Mouse (Mus musculus): ENCODE measurements at regions not wholly inside any gene's neighbourhood (a gene's known extent, or its start where the extent isn't known, plus 50 kb on each side); places are given as distances from the start of the nearest gene placed in this dataset.

DNA sequence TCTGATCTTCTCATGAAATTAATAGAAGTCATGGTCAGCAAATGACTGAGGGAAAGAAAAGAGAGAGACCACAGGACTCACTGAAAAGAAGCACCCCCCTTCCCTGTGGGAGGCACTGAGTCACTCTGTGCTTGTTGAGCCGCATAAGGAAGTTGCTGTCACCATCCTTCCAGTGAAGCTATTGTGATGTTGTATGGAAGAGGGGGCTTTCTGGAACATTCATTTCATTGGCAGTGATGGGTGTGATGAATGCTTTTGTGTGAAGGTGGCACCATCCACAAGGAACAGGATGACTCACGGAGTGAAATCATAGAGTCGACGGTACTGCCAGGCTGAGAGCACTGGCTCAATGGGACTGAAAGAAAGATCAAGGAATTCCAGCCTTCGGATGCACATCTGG lies 323.5 kb upstream of the Adamts9 start:
- intact Hi-C loops (cut with DNase I): no loop called here

GRCm38 (mm10) chr6:93265164-93265563 lies 321.9 kb upstream of the Adamts9 start:
- intact Hi-C loops (cut with DNase I): no loop called here

GRCm38 (mm10) chr6:93260827-93261226 lies 317.5 kb upstream of the Adamts9 start:
- intact Hi-C loops (cut with DNase I): no loop called here

GRCm38 (mm10) chr6:93257130-93257841 lies 314.0 kb upstream of the Adamts9 start:
- intact Hi-C loops (cut with DNase I): no loop called here

GRCm38 (mm10) chr6:93253746-93254145 lies 310.5 kb upstream of the Adamts9 start:
- intact Hi-C loops (cut with DNase I): no loop called here

GRCm38 (mm10) chr6:93248973-93249372 lies 305.7 kb upstream of the Adamts9 start:
- intact Hi-C loops (cut with DNase I): no loop called here

DNA sequence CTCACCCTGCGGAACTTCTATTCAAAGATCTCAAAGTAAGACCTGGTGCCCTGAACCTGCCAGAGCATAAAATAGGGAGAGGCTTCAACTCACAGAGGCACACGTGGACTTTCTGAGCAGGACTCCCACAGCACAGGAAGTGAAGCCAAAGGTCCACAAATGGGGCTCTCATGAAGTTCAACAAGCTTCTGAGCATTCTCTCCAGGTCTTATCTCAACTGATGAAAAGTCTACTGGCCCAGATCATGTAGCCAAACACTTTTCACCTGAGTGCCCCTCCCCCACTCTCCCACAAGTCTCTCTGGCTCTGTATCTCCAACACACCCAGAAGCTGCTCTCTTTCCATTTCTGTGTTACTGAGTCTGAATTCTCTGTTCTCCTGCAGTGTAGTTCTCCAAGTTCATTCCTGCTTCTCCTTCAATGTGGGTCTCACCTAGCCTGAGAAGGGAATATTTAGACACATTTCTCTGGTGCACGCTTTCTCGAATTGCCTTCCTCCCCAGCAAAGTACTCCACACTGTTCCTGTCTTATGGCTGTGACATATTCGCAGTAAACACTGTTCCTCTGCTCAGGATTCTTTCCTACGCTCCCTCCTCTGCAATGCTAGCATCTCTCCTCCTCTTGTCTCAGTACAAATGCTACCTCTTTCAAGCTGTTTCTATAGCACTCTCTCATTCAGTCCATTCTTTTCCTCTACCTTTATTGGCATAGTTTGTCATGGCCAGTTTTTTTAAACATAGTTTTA lies 303.4 kb upstream of the Adamts9 start:
- intact Hi-C loops (cut with DNase I): no loop called here

GRCm38 (mm10) chr6:93235550-93235949 lies 292.3 kb upstream of the Adamts9 start:
- intact Hi-C loops (cut with DNase I): no loop called here

GRCm38 (mm10) chr6:93232636-93233035 lies 289.3 kb upstream of the Adamts9 start:
- intact Hi-C loops (cut with DNase I): no loop called here

DNA sequence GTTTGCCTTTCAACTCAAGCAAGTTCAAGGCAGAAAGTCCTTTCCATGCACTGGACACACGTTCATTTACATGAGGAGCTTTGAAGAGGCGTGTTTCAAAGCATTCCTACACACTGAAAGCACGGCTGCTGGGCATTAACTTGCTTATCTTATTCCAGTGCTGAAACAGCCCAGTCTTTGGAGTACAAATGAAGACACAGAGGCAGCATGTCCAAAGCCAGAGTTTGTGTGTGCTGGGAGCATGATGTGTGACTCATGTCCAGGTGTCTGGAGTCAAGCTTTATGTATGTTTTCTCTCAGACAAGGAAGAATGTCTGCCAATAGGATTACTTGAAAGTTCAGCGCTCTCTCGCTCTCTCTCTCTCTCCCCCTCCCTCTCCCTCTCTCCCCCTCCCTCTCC lies 287.2 kb upstream of the Adamts9 start:
- intact Hi-C loops (cut with DNase I): no loop called here

- intact Hi-C loops (cut with DNase I): no loop called here
These were observed 286.0 kb upstream of the Adamts9 start for GRCm38 (mm10) chr6:93229320-93229719.

DNA sequence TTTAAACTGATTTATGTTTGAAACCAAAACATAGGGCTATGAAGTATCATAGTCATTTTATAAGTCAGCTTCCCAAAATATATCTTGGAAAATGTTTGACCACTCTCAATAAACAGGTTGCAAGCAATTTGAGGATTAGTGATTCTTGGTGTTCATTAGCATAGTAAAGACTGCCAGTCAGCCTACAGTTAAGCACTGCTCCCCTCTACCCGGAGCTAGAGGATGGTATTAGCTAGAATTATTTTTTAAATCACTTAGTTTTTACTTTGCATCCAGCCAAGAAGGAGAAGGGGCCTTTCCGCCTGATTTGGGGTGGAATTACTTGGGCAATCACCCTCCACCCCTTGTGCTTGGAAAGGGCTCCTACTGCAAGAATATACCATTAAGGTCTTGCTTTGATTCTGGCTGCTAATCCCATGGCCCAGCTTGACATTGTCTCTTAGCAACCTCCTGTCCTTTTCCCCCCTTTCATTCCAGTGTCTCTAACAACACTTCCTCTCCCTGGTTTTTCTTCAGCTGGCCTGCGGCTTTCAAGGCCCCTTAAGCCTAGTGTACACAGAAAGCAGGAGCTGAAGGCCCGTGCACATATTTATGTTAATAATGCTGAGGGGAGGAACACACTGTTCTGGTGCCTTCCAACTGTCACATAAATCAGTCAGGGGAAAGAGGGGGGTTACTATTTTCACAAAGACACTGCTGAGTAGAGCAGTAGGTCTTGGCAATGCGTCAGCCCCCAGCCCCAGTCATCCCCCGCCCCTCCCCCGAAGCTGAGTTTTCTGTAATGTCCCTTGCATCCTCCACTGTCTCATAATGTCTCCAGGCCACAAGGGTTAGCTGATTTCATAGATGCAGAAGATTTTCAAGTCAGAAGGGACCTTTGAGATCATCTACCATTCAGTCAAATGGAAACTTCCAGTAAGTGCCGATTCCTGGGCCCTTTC lies 280.6 kb upstream of the Adamts9 start:
- intact Hi-C loops (cut with DNase I): no loop called here

- intact Hi-C loops (cut with DNase I): no loop called here
These were observed 274.8 kb upstream of the Adamts9 start for GRCm38 (mm10) chr6:93218015-93218593.

- intact Hi-C loops (cut with DNase I): no loop called here
These were observed 257.6 kb upstream of the Adamts9 start for GRCm38 (mm10) chr6:93200886-93201285.

DNA sequence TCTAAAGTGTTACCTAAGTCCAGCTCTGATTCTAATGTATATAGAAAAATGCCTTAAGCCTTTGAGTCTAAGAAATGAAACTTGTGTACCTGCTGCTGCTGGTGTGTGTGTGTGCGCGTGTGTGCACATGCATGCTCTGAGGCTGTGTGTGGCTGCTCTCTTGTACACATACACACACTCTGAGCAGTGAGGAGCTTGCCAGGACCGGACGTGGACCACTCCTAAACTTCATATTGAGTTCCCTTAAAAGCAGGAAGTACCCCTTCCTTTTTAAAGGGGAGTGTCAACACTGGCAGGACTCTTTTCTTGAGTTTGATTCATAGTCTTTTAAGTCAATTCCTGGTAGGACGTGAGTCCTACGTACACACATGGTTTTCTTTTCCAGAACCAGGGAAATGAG lies 251.4 kb upstream of the Adamts9 start:
- intact Hi-C loops (cut with DNase I): no loop called here

DNA sequence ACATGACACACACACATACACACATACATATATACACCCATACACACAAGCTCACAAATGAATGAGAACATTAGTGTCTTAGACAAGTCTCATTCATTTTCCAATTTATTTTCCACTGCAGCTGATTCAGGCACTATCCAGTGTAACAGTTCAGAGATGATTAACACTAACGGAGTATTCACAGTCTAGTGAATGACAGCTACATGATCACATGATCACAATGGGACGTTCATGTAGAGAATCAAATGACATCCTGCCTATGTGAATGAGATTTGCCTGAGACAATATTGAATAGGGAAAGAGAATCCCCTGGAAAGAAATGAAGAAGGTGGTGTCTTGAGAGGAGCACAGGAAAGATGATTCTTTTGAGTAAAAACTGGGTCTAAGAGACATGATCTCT lies 249.7 kb upstream of the Adamts9 start:
- intact Hi-C loops (cut with DNase I): no loop called here

GRCm38 (mm10) chr6:93190986-93191385 lies 247.7 kb upstream of the Adamts9 start:
- intact Hi-C loops (cut with DNase I): no loop called here

DNA sequence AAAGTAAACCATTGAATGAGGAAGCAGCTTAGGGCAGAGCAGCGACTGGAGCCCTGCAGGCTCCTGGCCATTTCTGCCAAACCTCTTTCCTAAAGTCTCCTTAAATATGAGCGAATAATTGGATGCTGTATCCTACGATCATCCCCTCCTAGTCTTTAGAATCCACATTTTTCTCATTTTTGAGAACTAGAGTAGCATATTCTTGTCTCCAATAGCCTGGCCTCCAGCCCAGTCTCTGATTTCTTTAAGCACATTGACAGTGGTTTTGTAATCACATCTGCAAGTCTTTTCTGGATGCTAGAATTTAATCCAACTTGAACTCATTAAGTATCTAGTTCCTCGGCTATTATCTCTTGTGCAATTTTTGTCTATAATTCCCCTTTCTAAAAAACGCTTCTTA lies 225.2 kb upstream of the Adamts9 start:
- intact Hi-C loops (cut with DNase I): no loop called here

DNA sequence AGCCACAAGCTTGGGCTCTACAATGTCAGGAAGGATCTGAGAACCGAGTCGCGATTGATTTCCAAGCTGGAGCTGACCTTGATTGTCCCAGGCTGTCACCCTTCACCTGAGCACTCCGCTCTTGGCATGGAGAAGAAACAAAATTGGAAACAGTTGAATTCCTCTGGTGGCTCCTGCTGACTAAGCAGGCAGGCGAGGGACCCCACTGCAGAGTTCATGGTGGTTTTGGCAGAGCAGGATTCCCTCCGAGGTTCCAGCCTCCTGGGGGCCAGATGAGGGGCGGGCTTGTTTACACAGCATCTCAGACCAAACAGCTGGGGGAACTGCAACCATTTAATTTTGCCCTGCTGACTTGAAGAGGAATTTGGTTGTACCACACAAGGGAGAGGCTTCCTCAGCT lies 224.0 kb upstream of the Adamts9 start:
- intact Hi-C loops (cut with DNase I): no loop called here

- intact Hi-C loops (cut with DNase I): no loop called here
These were observed 222.7 kb upstream of the Adamts9 start for GRCm38 (mm10) chr6:93165942-93166341.

DNA sequence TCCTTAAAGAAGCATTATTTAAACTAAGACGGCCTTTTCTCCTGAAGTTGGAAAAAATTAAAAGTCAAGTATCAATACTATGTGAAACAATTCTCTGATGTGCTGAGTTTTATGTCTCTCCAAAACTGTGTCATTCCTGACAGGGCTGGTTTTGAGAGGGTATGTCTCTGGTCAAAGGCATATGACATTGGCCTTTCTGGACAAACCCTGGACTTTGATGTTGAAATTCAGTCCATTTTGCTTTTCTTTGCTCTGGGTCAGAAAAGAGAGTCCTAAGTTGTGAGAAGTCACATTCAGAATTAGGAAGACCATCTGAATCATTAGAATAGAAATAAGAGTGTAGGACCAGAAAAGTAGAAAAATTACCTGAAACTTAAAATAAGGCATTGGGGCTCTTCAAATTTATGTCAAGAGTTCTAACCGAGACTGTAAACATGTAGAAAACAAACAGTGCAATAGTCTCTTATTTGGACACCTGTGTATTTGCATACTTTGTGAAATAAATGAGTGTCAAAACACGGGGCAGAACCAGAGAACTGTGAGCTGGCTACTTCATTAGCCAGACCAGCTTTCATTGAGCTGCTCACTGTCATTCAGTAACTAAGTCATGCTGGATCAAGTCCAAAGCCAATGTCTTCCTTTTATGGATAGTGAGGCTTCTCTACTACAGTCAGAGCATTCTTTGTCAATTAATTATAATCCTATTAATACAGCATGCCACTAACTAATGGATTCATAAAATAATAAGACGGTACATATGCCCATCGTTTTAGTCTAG lies 209.3 kb upstream of the Adamts9 start:
- intact Hi-C loops (cut with DNase I): no loop called here

Data from adrenal gland (tissue).